Mouse (Mus musculus) gastrocnemius, postnatal 14 days (tissue): ENCODE data around the gene Cyp46a1. TPM values are rescaled to one million over a fixed set of nuclear protein-coding genes. Genes with fewer than 3 reads are reported as not detected.
A peak's percentile ranks its signal among the peaks of the same experiment; 100 is the strongest.

Source experiments
- DNase-seq: peaks from one replicate; pipeline ENCODE4 v3.0.0; 2021; ENCODE audit warnings: mixed read lengths
- intact Hi-C: fragments of 180-260 bp; cut with DNase I; formaldehyde crosslinking; loops from one replicate; pipeline ENCODE4 v1.15.1; 2025; ENCODE audit warnings: low total_unique reads
- long read RNA-seq, 2 experiments: library from polyadenylated mRNA; stranded (forward); transcript quantifications; one replicate each; pipeline ENCODE4 v2.0.0; 2021
- total RNA-seq, 2 experiments: library from RNA; stranded (reverse); gene quantifications; 2 replicates each; pipeline ENCODE4 v1.2.3; 2021

Gene Cyp46a1
- under 1 TPM; 0.35 to 0.62 TPM for total RNA-seq
- long read RNA-seq, experiment 1, result 0 reads
- long read RNA-seq, experiment 2, partial matches to known transcripts, result 0 of 1 reads
- long read RNA-seq, experiment 2, other reads (novel, unspliced or antisense), result 0 of 1 reads

DNA sequence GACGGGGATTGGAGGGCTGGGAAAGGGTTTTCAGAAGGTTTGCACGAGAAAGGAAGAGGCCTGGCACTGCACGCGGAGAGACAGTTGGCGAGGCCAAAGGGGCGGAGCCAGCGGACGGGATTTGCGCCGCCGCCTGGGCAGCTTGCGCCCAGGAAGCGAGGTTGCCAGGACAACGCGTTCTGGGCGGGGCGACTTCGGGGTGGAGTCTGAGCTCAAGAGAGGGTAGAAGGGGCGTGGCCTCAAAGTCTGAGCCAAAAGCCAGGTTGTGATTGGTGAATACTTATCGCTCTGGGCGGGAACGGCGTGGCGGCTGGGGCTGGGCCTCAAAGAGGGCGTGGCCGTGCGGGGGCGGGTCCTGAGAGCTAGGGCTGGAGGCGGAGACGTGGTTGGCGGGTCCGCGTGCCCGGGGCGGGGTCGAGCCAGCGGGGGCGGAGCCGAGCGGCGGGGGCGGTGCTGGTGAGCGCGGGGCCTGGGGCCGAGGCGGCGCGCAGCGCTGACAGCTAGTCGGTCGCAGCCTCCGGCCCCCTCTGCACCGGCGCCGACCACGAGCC lies at the start of gene Cyp46a1:
Gene Cyp46a1 (plus strand): TSS at position 487 of the 551 bp plus-strand sequence.
- intact Hi-C loops, result loop anchor here (10.0 kb wide), 1 partner anchor 161 kb away; no protein-coding TSS in a partner anchor
- DNase-seq, result peak; percentile 100

DNA sequence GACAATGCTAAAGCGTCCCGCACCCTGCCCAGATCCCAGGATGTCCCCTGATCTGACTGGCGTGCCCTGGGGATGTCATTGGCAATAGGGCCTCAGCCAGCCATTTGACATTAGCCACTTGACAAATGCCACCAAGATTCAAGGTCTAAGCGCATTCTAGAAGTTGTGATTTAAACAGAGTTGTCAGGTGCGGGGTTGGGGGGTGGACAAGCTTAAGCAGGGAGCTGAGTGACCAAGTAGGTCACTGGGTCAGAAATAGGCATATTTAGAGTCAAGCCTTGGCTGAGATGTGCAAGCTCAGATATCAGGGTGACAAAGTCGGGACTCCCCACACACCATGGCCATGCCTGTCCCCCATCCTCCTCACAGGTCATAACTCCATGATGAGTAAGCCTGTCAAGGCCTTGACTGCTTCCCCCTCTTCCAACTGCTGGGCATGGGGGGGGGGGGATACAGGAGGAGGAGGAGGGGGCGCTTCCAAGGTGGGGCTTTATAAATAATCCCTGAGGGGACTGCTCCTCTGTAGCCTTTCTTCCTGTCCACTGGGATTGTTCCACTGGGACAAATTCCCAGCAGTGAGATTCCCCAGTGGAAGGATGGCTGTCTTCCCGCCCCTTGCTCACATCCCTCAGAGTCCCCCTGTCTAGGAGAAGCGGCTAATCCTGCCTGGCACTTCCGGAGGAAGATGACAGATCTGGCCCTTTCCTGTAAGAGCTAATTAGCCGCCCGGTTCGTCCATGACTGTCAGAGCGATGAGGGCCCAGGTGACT lies 49.5 kb upstream of the Cyp46a1 start:
- intact Hi-C loops, result no loop called here
- DNase-seq, result no peak

DNA sequence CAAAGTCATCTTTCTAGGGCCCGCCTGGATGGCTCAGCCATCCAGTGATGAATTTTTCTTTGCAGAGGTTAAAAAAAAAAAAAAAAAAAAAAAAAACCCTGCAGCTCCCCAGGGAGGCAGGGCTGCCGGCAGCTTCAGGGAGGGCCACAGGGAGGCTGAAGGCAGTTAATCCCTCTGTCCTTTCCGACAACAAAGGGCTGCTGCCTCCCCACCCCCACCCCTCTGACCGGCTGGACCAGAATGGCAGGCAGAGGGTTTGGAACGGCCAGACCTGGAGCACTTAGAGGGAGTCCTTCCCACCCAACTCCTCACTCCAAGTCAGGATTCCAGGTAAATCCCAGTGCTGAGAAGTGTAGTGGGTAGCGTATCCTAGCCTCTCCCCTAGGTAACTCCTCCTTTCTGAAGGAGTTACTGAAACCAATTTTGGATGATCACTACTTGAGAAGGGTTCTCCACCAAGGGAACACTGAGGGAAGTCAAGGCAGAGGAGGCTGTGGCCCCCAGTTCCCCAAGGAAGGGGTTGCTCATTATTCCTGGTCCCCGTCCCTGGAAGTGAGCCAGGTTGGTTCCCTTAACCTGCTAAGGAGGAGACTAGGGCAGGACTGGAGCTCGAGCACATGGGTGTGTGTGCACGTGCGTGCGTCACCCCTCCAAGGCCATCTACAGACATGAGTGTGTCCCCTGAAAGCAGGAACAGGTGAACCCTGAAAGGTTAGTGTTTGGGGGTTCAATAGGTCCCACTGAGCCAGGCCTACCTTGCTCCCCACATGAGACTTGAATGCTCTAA lies 48.8 kb upstream of the Cyp46a1 start:
- intact Hi-C loops, result no loop called here
- no peak for DNase-seq

DNA sequence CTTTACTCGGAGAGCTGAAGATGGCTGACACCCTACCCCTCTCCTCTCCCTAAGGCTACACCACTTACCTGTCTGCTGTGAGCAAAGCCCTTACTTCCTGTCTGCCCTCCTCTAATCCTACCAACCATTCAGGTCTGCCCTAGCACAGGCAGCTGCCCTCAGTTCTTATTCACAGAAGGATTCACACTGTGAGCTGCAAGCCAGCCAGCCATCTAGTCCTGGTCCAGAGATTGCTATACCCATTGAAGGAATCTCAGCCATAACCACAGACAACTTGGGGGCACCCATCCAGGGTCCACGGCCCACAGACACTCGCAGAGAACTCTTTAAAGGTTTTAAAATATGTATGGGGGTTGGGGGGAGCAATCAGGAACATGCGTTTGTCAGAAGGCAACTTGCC lies 47.8 kb upstream of the Cyp46a1 start:
- DNase-seq, result no peak
- intact Hi-C loops, result no loop called here

DNA sequence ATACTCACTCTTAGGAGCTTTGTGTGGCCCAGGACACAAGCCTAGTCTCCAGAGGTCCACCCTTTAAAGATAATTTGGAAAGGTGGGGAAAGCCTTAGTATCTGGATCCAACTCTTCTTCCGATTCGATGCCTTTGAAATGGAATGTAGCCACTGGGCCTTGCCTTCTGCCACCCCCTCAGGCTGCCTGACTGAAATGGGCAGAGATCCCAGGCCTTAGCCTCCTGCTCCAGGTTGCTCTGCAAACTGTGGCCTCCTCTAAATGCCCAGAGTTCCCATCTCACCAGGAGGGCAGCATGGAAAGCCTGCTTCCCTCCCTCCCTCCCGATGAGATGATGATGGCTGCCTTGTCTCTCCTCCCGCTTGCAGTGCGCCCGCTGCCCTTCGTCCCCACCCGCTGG lies 47.2 kb upstream of the Cyp46a1 start:
- intact Hi-C loops, result no loop called here
- DNase-seq, result no peak

DNA sequence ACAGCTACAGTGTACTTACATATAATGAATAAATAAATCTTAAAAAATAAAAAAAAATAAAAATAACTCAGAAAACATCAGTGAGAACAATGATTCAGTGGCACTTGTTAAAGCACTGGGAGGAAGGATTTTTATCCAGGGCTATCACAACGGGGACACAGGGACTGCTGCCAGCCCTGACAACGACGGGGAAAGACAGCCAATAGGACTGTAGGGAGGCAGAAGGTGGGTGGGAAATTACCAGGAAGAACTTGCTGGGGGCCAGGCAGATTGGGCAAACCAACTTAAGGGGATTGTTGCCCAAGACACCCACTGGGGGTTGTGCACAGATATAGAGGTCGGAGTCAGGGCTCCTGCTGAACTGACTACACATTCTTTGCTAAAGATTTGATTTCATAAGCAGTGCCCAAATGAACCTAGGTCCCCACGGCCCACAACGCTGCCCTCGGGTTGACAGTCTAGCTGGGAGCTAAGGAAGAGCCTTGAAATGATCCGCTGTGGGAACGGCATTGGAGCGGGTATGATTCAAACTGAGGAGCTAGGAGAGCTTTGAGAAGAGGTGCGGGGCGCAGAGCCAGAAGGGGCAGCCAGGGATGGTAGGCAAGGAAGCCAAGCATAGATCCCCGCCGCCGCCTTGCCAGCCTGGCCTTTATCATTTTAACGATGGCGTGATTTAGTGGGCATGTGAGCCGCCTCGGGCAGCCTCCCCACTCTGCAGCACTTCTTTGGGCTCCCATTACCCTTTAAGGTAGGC lies 45.9 kb upstream of the Cyp46a1 start:
- intact Hi-C loops, result loop anchor here (2.0 kb wide), 1 partner anchor 78 kb away; no protein-coding TSS in a partner anchor
- no peak for DNase-seq

DNA sequence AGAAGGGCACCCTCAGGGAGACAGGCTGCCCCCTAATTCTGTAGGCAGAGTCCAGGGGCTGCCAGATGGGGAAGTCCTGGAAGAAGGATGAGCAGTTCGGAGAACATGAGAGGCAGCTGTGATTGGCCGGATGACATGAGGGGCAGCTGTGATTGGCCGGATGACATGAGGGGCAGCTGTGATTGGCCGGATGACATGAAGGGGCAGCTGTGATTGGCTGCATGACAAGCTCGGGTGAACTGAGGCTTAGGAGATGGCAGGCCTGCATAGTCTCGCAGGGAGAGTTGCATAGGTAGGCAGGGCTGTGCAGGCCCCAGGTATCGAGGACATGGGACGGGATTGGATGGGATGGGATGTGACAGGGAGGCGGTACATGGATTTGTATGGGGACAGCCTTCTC lies 41.8 kb upstream of the Cyp46a1 start:
- DNase-seq, result no peak
- intact Hi-C loops, result no loop called here

DNA sequence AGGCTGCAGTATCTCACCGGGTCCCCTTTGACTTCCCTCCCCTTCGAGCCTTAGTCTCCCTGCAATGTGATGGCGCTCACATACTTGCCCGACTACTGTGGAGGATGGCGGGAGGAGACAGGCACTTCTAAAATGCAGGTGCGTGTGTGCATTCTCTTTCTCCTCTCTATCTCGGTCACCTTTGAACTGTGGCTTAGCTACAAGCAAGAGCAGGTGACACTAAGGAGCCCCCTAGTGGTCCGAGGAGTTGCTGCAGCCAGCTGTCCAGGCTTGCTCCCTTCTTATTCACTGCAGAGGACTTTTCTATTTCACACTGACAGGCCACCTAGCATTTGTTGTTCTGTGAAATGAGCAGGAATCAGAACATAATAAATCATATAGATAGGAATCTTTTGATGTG lies 41.2 kb upstream of the Cyp46a1 start:
- intact Hi-C loops, result no loop called here
- DNase-seq, result peak; percentile 71

DNA sequence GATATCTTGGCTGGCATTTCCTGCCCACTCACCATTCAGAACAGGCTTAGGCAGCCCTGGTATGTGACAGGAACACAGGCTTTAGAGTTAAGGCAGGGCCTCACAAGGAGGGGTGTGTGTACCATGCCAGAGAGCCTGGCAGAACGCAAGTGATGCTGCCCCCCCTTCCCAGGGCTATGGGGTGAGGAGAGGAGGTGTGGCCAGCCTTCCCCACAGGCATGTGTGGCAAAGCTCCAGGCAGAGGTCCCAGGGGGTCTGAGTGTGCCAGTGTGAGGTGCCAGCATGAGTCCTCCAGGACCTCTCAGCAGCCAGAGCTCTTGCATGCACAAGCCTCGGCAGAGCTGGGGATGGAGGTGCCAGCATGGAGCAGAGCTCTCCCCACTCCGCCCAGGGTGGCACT lies 39.6 kb upstream of the Cyp46a1 start:
- no peak for DNase-seq
- intact Hi-C loops, result loop anchor here (2.0 kb wide), 1 partner anchor 86 kb away; no protein-coding TSS in a partner anchor

DNA sequence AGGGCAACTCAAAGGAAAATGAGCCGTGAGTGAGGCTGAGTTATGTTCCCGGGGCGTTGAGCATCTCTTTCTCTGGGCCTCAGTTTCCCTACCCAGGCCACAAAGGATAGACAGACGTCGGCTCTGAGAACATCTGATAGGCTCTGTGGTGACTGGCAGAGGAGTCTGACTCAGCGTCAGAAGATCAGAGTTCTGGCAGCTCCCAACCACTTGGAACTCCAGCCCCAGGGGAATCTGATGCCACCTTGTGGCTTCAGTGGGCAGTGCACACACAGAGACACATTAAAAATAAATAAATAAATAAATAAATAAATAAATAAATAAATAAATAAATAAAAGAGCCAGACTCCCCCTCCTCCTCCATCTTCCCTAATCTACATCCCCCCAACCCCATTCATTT lies 37.1 kb upstream of the Cyp46a1 start:
- intact Hi-C loops, result no loop called here
- DNase-seq, result no peak

DNA sequence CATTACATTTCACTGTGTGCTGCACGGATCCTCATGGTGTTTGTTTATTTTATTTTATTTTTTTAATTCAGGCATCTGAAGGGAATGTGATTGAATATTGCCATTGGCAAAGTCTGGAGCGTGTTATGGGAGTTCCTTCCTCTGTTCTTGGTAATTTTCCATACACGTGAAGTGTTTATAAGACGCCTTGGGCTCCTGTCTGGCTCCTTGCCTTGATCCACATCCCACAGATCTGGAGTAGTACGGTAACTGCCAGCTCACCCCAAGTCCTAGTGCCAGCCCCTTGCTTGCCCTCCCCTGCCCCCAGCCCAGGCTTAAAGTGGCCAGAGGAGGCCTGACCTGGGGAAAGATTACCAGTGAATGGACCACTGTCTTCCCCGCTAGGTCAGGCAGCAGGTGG lies 33.2 kb upstream of the Cyp46a1 start:
- intact Hi-C loops, result no loop called here
- DNase-seq, result no peak

DNA sequence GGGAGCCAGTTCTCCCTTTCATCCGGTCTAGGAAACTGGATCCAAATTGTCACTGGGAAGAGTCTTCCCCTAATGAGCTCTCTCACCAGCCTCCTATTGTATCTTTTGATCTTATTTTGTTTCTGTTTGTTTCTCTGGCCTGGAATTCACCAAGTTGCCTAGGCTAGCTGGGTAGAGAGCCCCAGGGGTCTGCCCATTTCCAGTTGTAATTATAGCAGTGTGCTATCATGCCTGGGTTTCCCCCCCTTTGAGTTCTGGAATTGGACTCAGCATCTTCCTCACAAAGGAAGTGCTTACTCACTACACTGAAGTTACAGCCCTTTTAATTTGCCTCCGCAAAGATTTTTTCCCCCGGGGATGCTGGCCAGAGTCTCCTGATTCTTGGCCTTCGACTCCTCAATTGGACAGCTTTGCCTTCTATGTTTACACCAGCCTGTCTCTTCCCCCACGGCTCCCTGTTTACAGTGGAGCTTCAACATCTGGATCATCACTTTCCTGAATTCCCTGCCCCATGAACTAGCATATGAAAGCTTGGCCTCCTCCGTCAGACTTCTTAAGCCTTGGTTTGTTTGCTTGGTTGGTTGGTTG lies 30.3 kb upstream of the Cyp46a1 start:
- DNase-seq, result no peak
- intact Hi-C loops, result no loop called here

DNA sequence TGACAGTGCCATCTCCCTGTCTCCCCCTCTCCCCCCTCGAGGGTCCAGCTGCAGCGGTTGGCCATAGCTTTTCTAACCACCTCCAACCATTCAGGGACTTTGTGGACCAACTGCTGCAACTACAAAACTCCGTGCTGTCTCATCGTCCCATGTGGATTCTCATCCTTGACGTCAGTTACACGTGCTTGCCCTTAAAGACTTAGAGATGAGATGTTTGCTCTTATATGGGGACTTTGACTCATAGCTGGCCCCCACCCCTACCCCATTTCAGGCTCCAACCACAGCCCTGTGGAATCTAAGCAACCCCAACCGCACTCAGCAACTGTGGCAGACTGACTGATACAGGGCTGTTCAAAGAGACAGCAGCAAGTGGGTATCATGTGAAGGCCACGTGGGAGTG lies 29.0 kb upstream of the Cyp46a1 start:
- intact Hi-C loops, result no loop called here
- DNase-seq, result no peak

DNA sequence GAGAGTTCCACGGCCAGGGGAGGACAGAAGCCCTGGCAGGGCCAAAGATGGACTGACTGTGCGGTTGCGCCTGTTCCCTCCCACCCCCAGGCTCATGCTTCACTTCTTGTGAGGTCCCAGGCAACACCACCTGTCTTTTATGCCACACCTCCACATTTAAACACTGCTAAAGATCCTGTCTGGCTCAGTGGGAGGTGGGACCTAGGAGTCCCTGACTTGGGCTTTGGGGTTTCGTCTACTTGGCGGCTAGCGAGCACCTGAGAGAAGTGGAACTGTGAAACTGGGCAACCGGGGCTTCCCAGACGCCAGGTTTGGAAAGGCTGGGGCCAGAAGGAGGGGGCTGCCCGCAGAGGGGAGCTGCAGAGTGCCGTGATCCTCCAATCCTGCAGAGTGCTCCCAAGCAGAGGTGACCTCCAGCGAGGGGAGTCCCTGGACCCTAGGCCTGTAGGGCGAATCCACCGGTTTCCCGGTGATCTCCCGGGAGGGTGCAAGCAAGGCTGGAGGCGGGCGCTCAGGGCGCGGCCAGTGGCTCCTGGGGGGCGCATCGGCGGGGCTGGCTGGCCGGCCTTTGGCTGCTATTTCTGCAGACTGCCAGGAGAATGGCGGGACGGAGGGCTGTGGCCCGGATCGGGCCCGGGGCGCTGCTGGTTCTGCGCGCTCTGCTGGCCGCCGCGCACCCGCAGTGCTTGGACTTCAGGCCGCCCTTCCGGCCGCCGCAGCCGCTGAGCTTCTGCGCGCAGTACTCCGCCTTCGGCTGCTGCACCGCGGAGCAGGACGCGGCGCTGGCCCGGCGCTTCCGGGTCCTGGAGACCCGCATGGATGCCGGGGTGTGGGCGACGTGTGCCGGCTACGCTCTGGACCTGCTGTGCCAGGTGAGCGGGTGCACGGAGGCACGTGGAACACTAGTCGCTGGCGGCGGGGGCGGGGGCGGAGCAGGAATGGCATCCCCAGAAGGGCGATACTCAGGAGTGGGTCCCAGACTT lies 28.1 kb upstream of the Cyp46a1 start, which contains the start of gene Hhipl1:
Gene Hhipl1 (plus strand): TSS at position 459 of the 983 bp plus-strand sequence.
- intact Hi-C loops, result no loop called here
- no peak for DNase-seq

DNA sequence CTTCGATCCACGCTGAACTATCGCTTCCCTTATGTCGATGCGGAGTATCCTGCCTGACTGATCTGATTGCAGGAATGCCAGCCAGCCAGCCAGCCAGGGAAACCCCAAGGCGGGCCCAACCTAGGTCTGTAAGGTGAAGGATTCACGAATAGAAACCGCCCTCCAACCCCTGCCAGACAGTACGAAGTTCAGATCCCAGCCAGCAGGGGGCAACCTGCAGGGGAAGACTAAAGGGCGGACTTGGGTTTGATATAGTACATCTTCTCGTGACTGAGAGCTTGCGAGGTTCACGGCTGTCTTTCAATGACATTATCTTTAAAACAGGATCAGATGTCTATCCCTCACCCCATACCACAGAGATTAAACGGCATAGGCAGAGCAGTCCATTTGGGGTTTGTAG lies 26.6 kb upstream of the Cyp46a1 start:
- DNase-seq, result no peak
- intact Hi-C loops, result no loop called here

DNA sequence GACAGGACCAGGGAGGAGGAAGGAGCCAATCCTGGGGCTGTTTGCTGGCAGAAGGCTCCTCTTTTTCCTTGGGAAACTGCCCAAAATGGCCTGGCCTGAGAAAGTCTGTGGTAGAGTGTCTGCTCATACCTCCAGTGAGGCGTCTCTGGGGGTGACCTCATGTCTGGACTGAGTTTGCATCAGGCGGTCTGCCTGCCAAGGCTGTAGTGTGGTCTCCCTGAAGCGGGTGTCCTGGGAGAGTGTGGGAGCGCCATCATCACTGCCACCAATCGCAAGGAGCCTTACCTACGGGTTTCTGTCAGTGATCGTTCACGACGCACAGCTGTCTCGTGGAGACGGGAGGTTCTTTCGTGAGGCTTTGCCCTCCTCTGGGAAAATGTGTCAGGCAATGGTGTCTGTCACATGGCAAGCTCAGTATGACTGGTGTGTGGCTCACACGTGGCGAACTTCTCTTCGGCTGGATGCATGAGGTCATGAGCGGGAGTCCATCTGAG lies 25.8 kb upstream of the Cyp46a1 start:
- peak; percentile 63 for DNase-seq
- intact Hi-C loops, result loop anchor here (1.0 kb wide), 1 partner anchor 83 kb away; no protein-coding TSS in a partner anchor

DNA sequence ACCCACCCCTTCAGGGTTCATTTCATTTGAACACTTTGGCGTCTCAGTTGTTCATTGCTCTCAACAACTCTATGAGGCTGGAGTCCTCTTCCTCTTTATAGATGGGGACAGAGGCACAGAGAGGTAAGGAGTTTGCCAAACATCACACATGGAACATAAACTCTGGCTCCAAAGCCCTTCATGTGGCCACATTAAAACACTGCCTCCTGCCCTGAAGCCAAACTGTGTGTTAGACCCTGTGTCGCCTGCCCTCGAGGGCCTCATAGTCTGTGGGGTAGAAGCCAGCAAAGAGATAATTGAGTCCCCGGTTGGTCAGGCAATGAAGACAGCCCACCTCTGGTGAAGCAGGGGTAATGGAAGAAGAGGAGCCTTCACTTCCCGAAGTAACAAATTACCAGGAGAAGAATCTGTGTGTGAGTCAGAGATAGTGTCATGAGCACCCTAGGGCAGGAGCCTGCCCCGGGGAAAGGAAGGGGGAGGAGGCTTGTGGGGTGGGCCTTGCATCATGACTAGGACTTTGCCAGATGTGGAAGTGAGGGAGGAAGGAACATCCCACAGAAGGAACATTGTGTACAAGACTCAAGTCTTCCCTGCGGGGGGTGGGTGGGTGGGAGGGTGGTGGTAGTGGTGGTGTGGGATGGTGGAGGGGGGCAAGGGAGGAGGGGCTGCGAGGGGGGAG lies 24.9 kb upstream of the Cyp46a1 start:
- intact Hi-C loops, result no loop called here
- DNase-seq, result peak; percentile 47
